Mouse (Mus musculus) MEL (cell line): ENCODE measurements at regions not wholly inside any gene's neighbourhood (a gene's known extent, or its start where the extent isn't known, plus 50 kb on each side); places are given as distances from the start of the nearest gene placed in this dataset.

Source experiments
- DNase-seq: peaks from one replicate; pipeline ENCODE4 v3.0.0; 2011; ENCODE audit warnings: low read depth, low spot score
- H3K27ac ChIP-seq: 2 replicates; pipeline ENCODE4 v1.5.1; 2012; ENCODE audit warnings: low read depth, mild to moderate bottlenecking, control low read depth, low read length, moderate library complexity; ENCODE audit not compliant: control insufficient read depth
- H3K27me3 ChIP-seq, 2 experiments: fragments of 150-350 bp in 1 of 2; sonication (generic) in 1 of 2; 2 replicates each; pipeline ENCODE4 v1.6.1; 2012; ENCODE audit warnings: low read length in 2 of 2, mild to moderate bottlenecking in 2 of 2, improper control_type of control experiment in 1 of 2, moderate library complexity in 1 of 2; ENCODE audit not compliant: insufficient read depth in 2 of 2, control insufficient read depth in 1 of 2
- H3K36me3 ChIP-seq, 2 experiments: 2 replicates each; pipeline ENCODE4 v1.6.1; 2012 to 2014; ENCODE audit warnings: low read length in 2 of 2, improper control_type of control experiment in 1 of 2, inconsistent platforms in 1 of 2, mild to moderate bottlenecking in 1 of 2; ENCODE audit not compliant: insufficient read depth in 2 of 2, control insufficient read depth in 1 of 2
- H3K4me1 ChIP-seq, 2 experiments: fragments of 150-350 bp in 1 of 2; sonication (generic) in 1 of 2; 2 replicates each; pipeline ENCODE4 v1.6.1; 2012; ENCODE audit warnings: low read length in 2 of 2, improper control_type of control experiment in 1 of 2, mild to moderate bottlenecking in 1 of 2; ENCODE audit not compliant: insufficient read depth in 2 of 2, control insufficient read depth in 1 of 2
- H3K4me3 ChIP-seq, 2 experiments: fragments of 150-350 bp in 1 of 2; sonication (generic) in 1 of 2; 2 replicates each; pipeline ENCODE4 v1.5.1; 2012; ENCODE audit warnings: low read depth in 2 of 2, low read length in 2 of 2, mild to moderate bottlenecking in 2 of 2, moderate library complexity in 2 of 2, control low read depth in 1 of 2, improper control_type of control experiment in 1 of 2; ENCODE audit not compliant: control insufficient read depth in 1 of 2, insufficient read depth in 1 of 2
- H3K79me2 ChIP-seq: 2 replicates; pipeline ENCODE4 v1.6.1; 2012; ENCODE audit warnings: mild to moderate bottlenecking, low read length, moderate library complexity; ENCODE audit not compliant: control insufficient read depth, poor library complexity, insufficient read depth
- H3K9ac ChIP-seq: 2 replicates; pipeline ENCODE4 v1.6.1; 2012; ENCODE audit warnings: low read depth, mild to moderate bottlenecking, control low read depth, low read length, moderate library complexity; ENCODE audit not compliant: control insufficient read depth, poor library complexity, severe bottlenecking
- H3K9me3 ChIP-seq: fragments of 150-350 bp; sonication (generic); replicated peaks from 2 replicates; pipeline ENCODE4 v1.6.1; 2012; ENCODE audit warnings: mild to moderate bottlenecking, low read length, improper control_type of control experiment, moderate library complexity; ENCODE audit not compliant: insufficient read depth
- CHD2 ChIP-seq: IDR thresholded peaks from 2 replicates; pipeline ENCODE4 v1.6.1; 2011; ENCODE audit warnings: low read length, improper control_type of control experiment
- E2F4 ChIP-seq: IDR thresholded peaks from 2 replicates; pipeline ENCODE4 v1.6.1; 2011; ENCODE audit warnings: low read depth, low read length, improper control_type of control experiment, borderline replicate concordance
- EP300 ChIP-seq, 2 experiments: IDR thresholded peaks; 2 replicates each; pipeline ENCODE4 v1.6.1; 2011; ENCODE audit warnings: improper control_type of control experiment in 2 of 2, low read length in 2 of 2, low read depth in 1 of 2, mild to moderate bottlenecking in 1 of 2
- ETS1 ChIP-seq: IDR thresholded peaks from 2 replicates; pipeline ENCODE4 v1.6.1; 2012; ENCODE audit warnings: low read depth, mild to moderate bottlenecking, inconsistent platforms, low read length, improper control_type of control experiment, moderate library complexity
- JUND ChIP-seq: IDR thresholded peaks from 2 replicates; pipeline ENCODE4 v1.6.1; 2011; ENCODE audit warnings: low read depth, mild to moderate bottlenecking, improper control_type of control experiment, low read length
- KAT2A ChIP-seq: conservative IDR thresholded peaks from 2 replicates; pipeline ENCODE4 v1.6.1; 2012; ENCODE audit warnings: low read depth, low read length, improper control_type of control experiment, inconsistent platforms
- MAFK ChIP-seq: IDR thresholded peaks from 2 replicates; pipeline ENCODE4 v1.6.1; 2011; ENCODE audit warnings: low read depth, mild to moderate bottlenecking, low read length, improper control_type of control experiment, borderline replicate concordance
- MAX ChIP-seq: IDR thresholded peaks from 2 replicates; pipeline ENCODE4 v1.6.1; 2011; ENCODE audit warnings: low read length, improper control_type of control experiment
- MXI1 ChIP-seq: IDR thresholded peaks from 2 replicates; pipeline ENCODE4 v1.6.1; 2011; ENCODE audit warnings: mild to moderate bottlenecking, low read depth, low read length, improper control_type of control experiment
- MYC ChIP-seq: IDR thresholded peaks from 2 replicates; pipeline ENCODE4 v1.6.1; 2011; ENCODE audit warnings: low read depth, mild to moderate bottlenecking, low read length, improper control_type of control experiment, moderate library complexity
- POLR2AphosphoS5 ChIP-seq: IDR thresholded peaks from 2 replicates; pipeline ENCODE4 v1.6.1; 2012; ENCODE audit warnings: low read depth, borderline replicate concordance, mild to moderate bottlenecking, inconsistent platforms, low read length, moderate library complexity, mixed read lengths
- RAD21 ChIP-seq: IDR thresholded peaks from 2 replicates; pipeline ENCODE4 v1.6.1; 2011; ENCODE audit warnings: mild to moderate bottlenecking, low read depth, low read length, improper control_type of control experiment
- RCOR1 ChIP-seq: IDR thresholded peaks from 2 replicates; pipeline ENCODE4 v1.6.1; 2012; ENCODE audit warnings: low read depth, mild to moderate bottlenecking, inconsistent platforms, low read length, improper control_type of control experiment
- TBP ChIP-seq: IDR thresholded peaks from 2 replicates; pipeline ENCODE4 v1.8.0; 2011; ENCODE audit warnings: low read depth, low read length, improper control_type of control experiment
- USF1 ChIP-seq: IDR thresholded peaks from 2 replicates; pipeline ENCODE4 v1.6.1; 2014; ENCODE audit warnings: low read depth, mild to moderate bottlenecking, inconsistent platforms, low read length, improper control_type of control experiment, moderate library complexity
- USF2 ChIP-seq, 2 experiments: IDR thresholded peaks; 2 replicates each; pipeline ENCODE4 v1.6.1; 2011 to 2012; ENCODE audit warnings: improper control_type of control experiment in 2 of 2, low read length in 2 of 2, borderline replicate concordance in 1 of 2, inconsistent platforms in 1 of 2, low read depth in 1 of 2, mild to moderate bottlenecking in 1 of 2; ENCODE audit not compliant: insufficient read depth in 1 of 2
- ZC3H11A ChIP-seq: IDR thresholded peaks from 2 replicates; pipeline ENCODE4 v1.6.1; 2012; ENCODE audit warnings: low read depth, mild to moderate bottlenecking, inconsistent platforms, low read length, improper control_type of control experiment
- ZKSCAN1 ChIP-seq: IDR thresholded peaks from 2 replicates; pipeline ENCODE4 v1.6.1; 2012; ENCODE audit warnings: low read depth, mild to moderate bottlenecking, inconsistent platforms, low read length, improper control_type of control experiment, moderate library complexity
- ZNF384 ChIP-seq: IDR thresholded peaks from 2 replicates; pipeline ENCODE4 v1.6.1; 2012; ENCODE audit warnings: low read depth, mild to moderate bottlenecking, inconsistent platforms, low read length, improper control_type of control experiment

DNA sequence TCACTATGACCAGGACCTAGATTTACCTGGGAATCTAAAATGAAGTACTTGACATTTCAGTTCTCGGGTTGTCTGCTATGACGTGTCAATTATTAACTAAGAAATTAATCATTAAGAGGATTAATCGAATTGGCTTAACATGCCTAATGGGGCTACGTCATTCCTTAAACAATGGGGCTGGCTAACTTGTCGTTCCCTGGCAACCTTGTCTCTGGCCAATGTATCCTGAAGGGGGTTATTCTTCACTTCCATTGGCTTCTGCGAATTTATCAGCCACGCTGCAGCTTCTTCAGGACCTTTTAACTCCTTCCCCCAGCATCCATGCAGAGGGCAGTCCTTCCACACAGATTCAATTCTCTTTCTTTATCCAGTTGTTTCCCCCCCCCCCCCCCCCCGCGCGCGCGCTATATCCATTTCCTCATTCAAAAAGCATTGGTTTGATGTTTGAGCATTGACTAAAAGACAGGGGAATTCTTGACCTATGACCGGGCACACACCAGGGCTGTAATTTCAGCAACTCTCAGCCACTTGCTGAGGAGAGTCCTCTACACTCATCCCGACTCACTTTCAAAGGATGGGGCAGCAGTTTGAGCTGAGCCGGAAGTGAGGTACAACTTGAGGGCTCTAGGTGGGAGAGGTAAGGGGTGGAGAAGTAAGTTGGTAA, 124.3 kb downstream of the Gm10131 start:
- no peak for TF ChIP-seq TBP
- no peak for TF ChIP-seq MAX
- no peak for TF ChIP-seq MXI1
- no peak for TF ChIP-seq ZNF384
- TF ChIP-seq E2F4, result no peak
- TF ChIP-seq MYC, result no peak
- no peak for TF ChIP-seq KAT2A
- TF ChIP-seq POLR2AphosphoS5, result no peak
- TF ChIP-seq EP300 (IDR thresholded peaks at IDR 0.05; ENCODE audit: low read depth in 1 of 2, low read length in 2 of 2), result no peak
- no peak for TF ChIP-seq RAD21
- no peaks in the 10 kb centered on the region for H3K9me3 ChIP-seq
- no peak overlapping the region for H3K4me3 ChIP-seq
- DNase-seq, result no peak
- H3K27me3 ChIP-seq, result no peaks in the 10 kb centered on the region
- H3K36me3 ChIP-seq, result no peaks in the 10 kb centered on the region
- no peak overlapping the region for H3K9ac ChIP-seq
- H3K79me2 ChIP-seq, result no peaks in the 10 kb centered on the region
- H3K27ac ChIP-seq, result no peak overlapping the region
- no peaks in the 10 kb centered on the region for H3K4me1 ChIP-seq

DNA sequence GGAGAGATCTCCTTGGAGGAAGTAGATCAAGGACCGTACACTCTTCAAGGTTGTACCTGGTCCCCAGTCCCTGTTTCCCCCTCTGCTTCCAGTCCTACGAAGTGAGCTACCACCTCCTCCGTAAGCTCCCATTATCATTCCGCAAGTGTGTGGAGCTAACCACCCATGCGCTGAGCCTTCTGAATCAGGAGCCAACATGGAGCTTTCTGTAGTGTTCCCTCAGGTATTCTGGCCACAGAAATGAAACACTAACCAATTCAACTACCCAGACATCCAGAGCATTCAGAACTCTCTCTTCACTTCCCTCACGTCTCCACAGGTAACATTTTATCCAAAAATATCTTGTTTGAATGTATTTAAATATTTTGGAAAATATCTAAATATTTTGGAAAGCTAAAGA, 124.9 kb downstream of the Gm10131 start:
- Histone ChIP-seq H3K9ac (no peak overlapping the region), H3K79me2 (no peaks in the 10 kb centered on the region), H3K27me3 (no peaks in the 10 kb centered on the region), H3K27ac (no peak overlapping the region), H3K4me3 (no peak overlapping the region), H3K4me1 (no peaks in the 10 kb centered on the region), H3K36me3 (no peaks in the 10 kb centered on the region), H3K9me3 (no peaks in the 10 kb centered on the region)
- TF ChIP-seq MAFK, result no peak
- TF ChIP-seq CHD2, result no peak
- no peak for TF ChIP-seq RCOR1
- TF ChIP-seq USF1, result no peak
- no peak for TF ChIP-seq JUND
- TF ChIP-seq KAT2A, result no peak
- no peak for TF ChIP-seq ZKSCAN1
- no peak for TF ChIP-seq ETS1
- no peak for TF ChIP-seq ZC3H11A
- TF ChIP-seq USF2 (IDR thresholded peaks at IDR 0.05; ENCODE audit: borderline replicate concordance in 1 of 2, insufficient read depth in 1 of 2, low read depth in 1 of 2, low read length in 2 of 2), result no peak
- no peak for DNase-seq
